ENCODE assay signal across 25 mouse cellular contexts in genomic region chr2:174067793-174068419, GRCm38 (mm10). TPM values are rescaled to one million over a fixed set of nuclear protein-coding genes. Genes with fewer than 3 reads are reported as not detected.
DNase-seq lines count a peak whose midpoint lies in the region; ATAC-seq and TF ChIP-seq lines count a peak whose summit lies in the region.
"Had no signal": no experiment of that assay in that cellular context is flagged by ENCODE, and none has a peak within 500 bp of the region (broad histone marks: within the 10 kb centered on the region; RNA-seq: fewer than 3 reads in every experiment).

No protein-coding gene starts in this region.

- no peak for TF ChIP-seq CTCF in stomach, postnatal 0 days (IDR thresholded peaks at IDR 0.05; ENCODE audit: low read depth)

- H3K4me1 ChIP-seq in kidney, embryonic 14.5 days (ENCODE audit: control insufficient read depth, insufficient read depth, low read length): no peaks in the 10 kb centered on the region
- no peaks in the 10 kb centered on the region for H3K4me1 ChIP-seq in stomach, postnatal 0 days (replicated peaks; ENCODE audit: control insufficient read depth, insufficient read depth)
- H3K4me1 ChIP-seq: forebrain, embryonic 13.5 days; heart, embryonic 15.5 days had no signal

- no peak for TF ChIP-seq EP300 in stomach, postnatal 0 days (optimal IDR thresholded peaks at IDR 0.05)

- no peak for DNase-seq in kidney, adult 18-20 months
- DNase-seq in urinary bladder, postnatal 10 days (ENCODE audit: low spot score): peak; percentile 2
- no peak for DNase-seq in urinary bladder, adult 18-20 months (ENCODE audit: low spot score in 2 of 2)
- peak; percentile 61 for DNase-seq in brain, adult 2 months (ENCODE audit: low read depth, low spot score)
- no peak for DNase-seq in stomach, postnatal 0 days (ENCODE audit: low spot score)
- DNase-seq in T-cell, adult 2 months (ENCODE audit: low spot score): no peak
- no peak for DNase-seq in gastrocnemius, adult 8-10 months (ENCODE audit: low spot score in 2 of 2)
- DNase-seq: adrenal gland, adult 2 months; adrenal gland, postnatal 25 days; B cell, adult 2 months; cerebellum, adult 2 months; cerebellum, postnatal 10 days; embryo, embryonic 11 days; forebrain, postnatal 0 days; gastrocnemius, postnatal 10 days; heart, adult 2 months had no signal

- no peak overlapping the region for H3K4me2 ChIP-seq in kidney, embryonic 14.5 days (replicated peaks; ENCODE audit: low read depth, low read length)
- no peak overlapping the region for H3K4me2 ChIP-seq in stomach, postnatal 0 days (replicated peaks; ENCODE audit: low read depth)
- H3K4me2 ChIP-seq: embryonic facial prominence, embryonic 12.5 days; forebrain, embryonic 13.5 days; heart, embryonic 11.5 days; heart, embryonic 15.5 days; hindbrain, embryonic 14.5 days had no signal

- H3K36me3 ChIP-seq in kidney, embryonic 14.5 days (ENCODE audit: control insufficient read depth, insufficient read depth, low read length): no peaks in the 10 kb centered on the region
- H3K36me3 ChIP-seq in stomach, postnatal 0 days (ENCODE audit: control insufficient read depth, insufficient read depth, low read length): no peaks in the 10 kb centered on the region
- H3K36me3 ChIP-seq: embryonic facial prominence, embryonic 12.5 days; G1E; heart, embryonic 15.5 days; hindbrain, embryonic 10.5 days had no signal

- H3K4me3 ChIP-seq in kidney, embryonic 14.5 days (ENCODE audit: low read length): no peak overlapping the region
- no peak overlapping the region for H3K4me3 ChIP-seq in stomach, postnatal 0 days (ENCODE audit: low read depth, low read length)
- H3K4me3 ChIP-seq: embryonic facial prominence, embryonic 12.5 days; forebrain, embryonic 13.5 days; heart, adult 2 months; heart, embryonic 15.5 days; hindbrain, embryonic 10.5 days had no signal

- no peak overlapping the region for H3K27ac ChIP-seq in kidney, embryonic 14.5 days (ENCODE audit: low read depth, low read length)
- no peak overlapping the region for H3K27ac ChIP-seq in stomach, postnatal 0 days (replicated peaks)
- H3K27ac ChIP-seq: embryonic facial prominence, embryonic 12.5 days; forebrain, embryonic 13.5 days; heart, adult 2 months; heart, embryonic 15.5 days; hindbrain, embryonic 10.5 days; hindbrain, embryonic 14.5 days had no signal

- 63% methylated on average over 6 of the region's 6 CpGs for WGBS in kidney, embryonic 14.5 days
- WGBS in stomach, postnatal 0 days: 68% methylated on average over 6 of the region's 6 CpGs

- no peak overlapping the region for H3K9ac ChIP-seq in kidney, embryonic 14.5 days (ENCODE audit: low read depth, low read length)
- no peak overlapping the region for H3K9ac ChIP-seq in stomach, postnatal 0 days (ENCODE audit: low read length)
- H3K9ac ChIP-seq: embryonic facial prominence, embryonic 12.5 days; forebrain, embryonic 13.5 days; forebrain, postnatal 0 days; heart, embryonic 15.5 days; hindbrain, embryonic 14.5 days had no signal

- peak; percentile 56; the same call in 1 of the 2 replicates for ATAC-seq in kidney, embryonic 14.5 days (ENCODE audit: low FRiP score, low TSS enrichment)
- peak; percentile 94 for ATAC-seq in stomach, postnatal 0 days (ENCODE audit: low FRiP score, low TSS enrichment)
- ATAC-seq: CD4-positive, CD25-positive, alpha-beta regulatory T cell, adult 4 months; forebrain, embryonic 13.5 days; forebrain, postnatal 0 days had no signal

- no peaks in the 10 kb centered on the region for H3K9me3 ChIP-seq in kidney, embryonic 14.5 days (ENCODE audit: control insufficient read depth, low read length)
- H3K9me3 ChIP-seq in stomach, postnatal 0 days (ENCODE audit: control insufficient read depth, low read length): no peaks in the 10 kb centered on the region
- H3K9me3 ChIP-seq: embryonic facial prominence, embryonic 12.5 days; forebrain, embryonic 13.5 days; G1E; heart, embryonic 15.5 days; hindbrain, embryonic 10.5 days had no signal

- H3K27me3 ChIP-seq in kidney, embryonic 14.5 days (ENCODE audit: control insufficient read depth, insufficient read depth, low read length): no peaks in the 10 kb centered on the region
- no peaks in the 10 kb centered on the region for H3K27me3 ChIP-seq in stomach, postnatal 0 days (ENCODE audit: control insufficient read depth, insufficient read depth, low read length)
- H3K27me3 ChIP-seq: embryonic facial prominence, embryonic 12.5 days; forebrain, embryonic 13.5 days; heart, embryonic 15.5 days had no signal

RNA-seq across cellular contexts. Expression of gene Stx16, which starts 8.2 kb away (rescaled TPM):
- polyA plus RNA-seq in kidney, embryonic 14.5 days (2014; fragmentation: Nextera tagmentation; extraction: Ambion mirVana): 9.0 and 10.1 TPM in 2 replicates
- 3.6 and 4.1 TPM in 2 replicates for polyA plus RNA-seq in stomach, postnatal 0 days (2015; fragmentation: Nextera tagmentation; extraction: Ambion mirVana)
- 10 to 100 TPM; 14.0 to 19.3 (median 15.1) TPM for total RNA-seq in gastrocnemius, adult 8-10 months (2022)

RNA-seq across cellular contexts. Expression of gene Npepl1, which starts 42.2 kb away (rescaled TPM):
- 29.8 and 41.3 TPM in 2 replicates for polyA plus RNA-seq in kidney, embryonic 14.5 days (2014; fragmentation: Nextera tagmentation; extraction: Ambion mirVana)
- 41.0 and 44.6 TPM in 2 replicates for polyA plus RNA-seq in stomach, postnatal 0 days (2015; fragmentation: Nextera tagmentation; extraction: Ambion mirVana)
- 100 to 1,000 TPM in 2 of 4 experiments, 10 to 100 TPM in 2; 95.2 to 109 (median 99.1) TPM for total RNA-seq in gastrocnemius, adult 8-10 months (2022)

Comparison
In these comparisons a context has a peak if more than half of its experiments do, and no peak if none do; other contexts are left out.
1. DNase-seq: peak in urinary bladder, postnatal 10 days (single experiment) and brain, adult 2 months (single experiment); none in kidney, adult 18-20 months (single experiment), urinary bladder, adult 18-20 months (0 of 2), stomach, postnatal 0 days (single experiment), T-cell, adult 2 months (single experiment) and gastrocnemius, adult 8-10 months (0 of 2).